Mouse (Mus musculus) right cerebral cortex, postnatal 25 days (tissue): ENCODE measurements around the gene Klri2.
"Not testable (repeated sequence)": the region's sequence is repeated elsewhere in the genome, so short reads cannot be mapped to it uniquely, and the experiment has no call there.

Source experiments
- DNase-seq: peaks from one replicate; pipeline ENCODE4 v3.0.0; 2022

Gene Klri2

DNA sequence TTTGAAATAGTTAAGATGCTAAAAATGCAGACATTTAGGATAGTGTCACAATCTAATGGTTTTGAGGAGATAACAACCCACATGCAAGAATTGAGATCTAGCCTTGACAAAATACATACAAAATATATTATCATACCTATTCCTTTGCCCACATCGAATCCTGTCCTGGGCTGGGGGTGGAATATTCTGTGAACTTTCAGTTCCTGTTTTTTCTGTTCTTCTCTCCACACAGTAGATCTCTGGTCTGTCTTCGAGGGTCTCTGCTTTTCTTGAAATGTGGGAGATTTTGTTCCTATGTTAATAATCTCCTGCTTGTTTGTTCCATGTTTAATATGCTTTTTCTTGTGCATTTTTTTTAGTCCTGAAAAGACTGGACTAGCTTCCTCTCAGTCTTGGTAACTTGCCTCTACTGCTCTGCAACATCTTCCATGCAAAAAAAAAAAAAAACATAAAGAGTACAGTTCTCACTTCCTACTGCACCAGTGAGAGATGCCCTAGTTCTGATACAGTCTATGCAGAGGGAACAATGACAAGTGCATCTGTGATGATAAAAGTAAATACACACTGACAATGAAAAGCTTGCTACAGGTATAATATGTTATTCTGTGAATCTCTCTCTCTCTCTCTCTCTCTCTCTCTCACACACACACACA, at the start of gene Klri2:
Klri2 (minus strand) TSS at position 416 of the 653 bp plus-strand sequence.
- no peak for DNase-seq

DNA sequence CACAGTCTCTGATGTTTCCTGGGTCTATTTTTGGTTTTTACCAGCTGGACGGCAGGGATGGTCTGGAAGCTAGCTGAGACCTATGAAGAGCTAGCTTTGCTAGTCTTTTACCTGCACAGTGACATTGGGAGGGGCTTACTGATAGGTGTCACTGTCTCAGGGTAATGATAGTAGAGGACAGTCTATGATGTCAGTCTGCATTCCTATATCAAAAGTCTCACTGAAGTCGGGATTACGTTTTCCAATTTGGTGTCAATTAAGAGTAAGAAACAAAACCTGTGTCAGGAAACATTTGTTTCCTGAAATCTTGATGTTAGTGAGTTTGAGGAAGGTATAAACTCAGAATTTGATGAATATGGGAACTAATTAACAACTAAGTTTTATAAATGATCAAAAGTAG, 43.9 kb upstream of the Klri2 start, which contains the start of gene Gm156:
Gm156 (minus strand) TSS at position 101 of the 400 bp plus-strand sequence.
- DNase-seq = not testable (repeated sequence)

DNA sequence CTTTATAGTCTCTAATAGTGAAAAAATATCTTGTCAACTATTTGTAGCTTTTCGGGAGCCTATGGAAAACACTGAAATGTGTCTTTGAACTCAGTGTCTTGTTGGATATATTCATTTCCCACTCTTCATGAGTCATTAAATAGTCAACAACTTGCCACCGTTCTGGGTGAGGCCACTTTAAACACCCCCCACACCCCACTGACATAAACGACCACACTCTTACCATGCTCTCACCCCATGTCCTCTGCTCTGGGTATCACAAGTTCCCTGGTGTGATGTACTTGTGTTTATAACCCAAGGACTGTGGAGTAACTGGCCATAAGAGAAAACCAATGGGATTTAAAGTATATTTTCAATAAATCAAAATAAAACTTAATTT, 7.4 kb upstream of the Klri2 start:
- DNase-seq = no peak

DNA sequence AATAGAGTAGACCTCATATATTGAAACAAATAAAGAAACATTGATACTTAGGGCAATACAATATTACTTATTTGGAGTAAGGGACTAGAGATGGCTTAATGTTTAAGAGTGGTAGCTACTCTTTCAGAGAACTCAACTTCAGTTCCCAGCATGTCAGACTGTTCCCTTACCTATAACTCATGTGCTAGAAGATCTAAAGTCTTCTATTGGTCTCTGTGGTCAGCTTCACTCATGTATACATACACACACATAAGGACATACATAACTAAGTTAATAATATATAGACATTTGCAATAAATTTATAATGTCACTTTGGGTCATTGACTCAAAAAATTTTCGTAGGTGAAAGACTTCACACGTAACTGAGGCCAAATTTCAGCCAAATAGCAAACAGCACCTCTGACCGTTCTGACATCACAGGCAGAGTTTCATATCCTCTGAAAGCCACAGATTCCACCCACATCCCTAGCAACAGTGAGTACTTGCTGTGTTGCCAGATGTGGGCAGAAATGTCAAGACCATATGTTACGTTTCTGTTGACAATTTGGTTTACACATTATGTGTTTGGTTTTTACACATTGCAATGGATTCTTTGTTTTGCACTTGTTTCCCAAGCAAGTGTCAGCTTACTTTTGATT, 6.9 kb upstream of the Klri2 start:
- no peak for DNase-seq

DNA sequence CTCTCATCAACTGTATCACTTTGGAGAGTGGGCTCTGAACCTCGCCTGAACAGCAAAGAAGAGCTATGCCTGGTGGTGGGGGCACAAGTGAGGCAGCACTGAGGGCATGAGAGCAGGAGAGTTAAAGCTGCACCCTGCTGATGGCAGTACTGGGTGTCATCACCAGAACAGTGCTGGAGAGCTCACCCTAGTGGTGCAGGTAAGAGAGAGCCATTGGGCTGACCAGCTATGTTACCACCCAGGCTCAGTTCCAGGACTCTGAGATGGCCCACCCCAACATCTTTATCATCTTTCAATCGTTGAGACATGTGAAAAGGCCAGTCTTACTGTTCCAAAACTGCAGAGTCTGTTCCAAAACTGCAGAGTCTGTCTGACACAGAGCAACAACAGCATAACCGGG, 5.9 kb upstream of the Klri2 start:
- DNase-seq = no peak

DNA sequence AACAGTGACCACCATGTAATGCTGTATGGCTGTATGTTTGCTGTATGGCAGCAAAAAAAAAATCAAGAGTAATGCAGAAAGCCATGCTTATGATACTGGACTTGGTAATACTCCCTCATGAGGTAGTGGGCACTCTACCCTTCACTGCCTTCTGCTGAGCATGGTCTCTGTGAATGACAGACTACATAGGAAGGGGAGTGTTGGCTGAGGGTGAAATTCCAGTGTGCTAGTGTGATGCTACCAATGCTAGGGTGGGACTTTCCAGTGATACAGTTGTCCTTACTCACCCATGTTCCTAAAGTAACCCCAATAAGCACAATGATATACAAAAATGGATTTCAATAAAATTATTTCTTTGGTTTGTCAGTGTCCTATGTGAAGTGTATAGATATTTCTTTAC, 3.9 kb downstream of the Klri2 start:
- DNase-seq = no peak

DNA sequence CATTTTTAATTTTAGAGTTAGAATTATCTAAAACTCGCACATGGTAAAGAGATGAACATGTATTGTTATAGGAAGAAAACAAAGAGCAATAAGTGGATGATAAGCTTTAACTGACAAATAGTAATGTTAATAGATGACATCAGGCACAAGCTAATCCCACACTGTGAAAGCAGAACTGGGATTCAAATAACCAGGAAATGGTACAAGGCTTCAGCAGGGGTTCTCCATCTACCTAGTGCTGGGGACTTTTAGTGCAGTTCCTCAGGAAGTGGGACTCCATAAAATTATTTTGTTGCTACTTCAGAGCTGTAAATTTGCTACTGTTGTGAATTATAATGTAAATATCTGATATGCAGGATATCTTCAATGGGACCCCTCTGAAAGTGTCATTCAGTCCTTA, 13.0 kb downstream of the Klri2 start:
- DNase-seq = no peak

DNA sequence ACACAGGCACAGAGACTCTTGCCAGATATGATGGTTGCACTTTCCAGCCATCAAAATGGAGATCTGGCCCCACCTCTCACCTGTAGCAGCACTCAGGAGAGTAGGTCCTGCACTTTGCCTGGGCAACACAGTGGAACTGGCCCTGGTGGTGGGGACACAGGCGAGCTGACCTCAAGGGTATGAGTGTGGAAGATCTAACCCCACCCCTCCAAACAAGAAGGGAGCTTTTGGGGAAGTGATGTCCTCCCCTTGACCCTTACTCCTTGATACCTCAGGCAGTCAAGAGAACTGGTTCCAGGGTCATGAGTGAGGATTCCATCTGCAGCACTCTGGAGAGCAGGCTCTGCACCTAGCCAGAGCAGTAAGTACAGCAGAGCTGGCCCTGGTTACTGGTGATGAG, 18.9 kb downstream of the Klri2 start:
- DNase-seq = no peak

DNA sequence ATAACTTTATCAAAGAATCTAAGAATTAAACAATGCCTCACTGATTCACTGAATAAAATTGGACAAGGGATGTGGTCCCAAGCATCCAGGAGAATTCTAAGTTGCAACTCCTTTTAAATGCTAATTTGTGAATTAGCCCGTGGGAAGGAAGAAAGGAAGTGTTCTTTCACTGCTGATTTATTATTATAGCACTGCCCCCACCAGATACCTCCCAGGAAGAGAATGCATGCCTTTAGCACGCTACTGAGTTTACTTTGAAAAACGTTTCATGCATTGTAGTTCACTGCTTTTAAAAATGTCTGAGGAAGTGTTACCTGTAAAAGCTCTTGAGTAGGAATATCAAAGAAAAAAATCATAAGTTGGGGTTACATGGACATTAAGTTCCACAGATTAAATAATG, 19.8 kb downstream of the Klri2 start:
- DNase-seq = no peak

DNA sequence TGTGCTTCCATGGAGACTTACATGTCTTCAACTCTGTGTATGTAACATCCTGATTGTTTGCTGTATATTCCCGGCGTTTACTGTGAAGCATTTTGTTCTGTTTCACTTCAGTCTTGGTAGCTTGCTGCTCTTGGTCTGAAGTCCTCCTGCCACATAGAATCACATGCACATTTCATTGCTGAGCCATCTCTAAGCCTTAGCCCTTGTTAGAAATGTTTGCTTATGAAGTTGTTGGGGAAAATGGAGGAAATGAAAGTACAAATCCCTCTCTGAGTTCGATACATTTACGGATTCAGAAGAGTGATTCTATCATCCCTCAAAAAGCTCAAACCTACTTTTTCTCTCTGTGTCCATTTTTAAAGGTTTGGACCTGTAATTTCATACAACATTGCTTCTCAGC, 23.3 kb downstream of the Klri2 start, which contains the start of gene Klri1:
Klri1 (minus strand) TSS at position 101 of the 400 bp plus-strand sequence.
- no peak for DNase-seq

DNA sequence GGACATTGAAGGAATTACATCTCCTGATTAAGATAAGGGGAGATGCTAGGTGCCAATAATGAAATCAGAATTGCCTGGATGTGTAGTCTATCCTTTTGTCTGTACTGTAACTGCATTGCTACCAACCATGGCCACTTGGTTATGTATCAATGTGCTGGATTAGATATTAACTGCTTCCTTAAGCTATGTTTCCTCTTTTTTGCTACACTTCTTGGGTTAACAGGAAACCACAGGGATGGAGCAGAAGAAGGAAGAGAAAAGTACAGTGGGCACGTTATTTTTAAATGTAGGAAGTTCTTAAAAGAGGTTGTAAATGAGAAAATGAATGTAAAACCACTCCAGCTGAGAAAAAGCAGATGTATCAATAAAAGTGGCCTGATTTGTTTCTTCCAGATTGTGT, 26.7 kb downstream of the Klri2 start:
- no peak for DNase-seq

DNA sequence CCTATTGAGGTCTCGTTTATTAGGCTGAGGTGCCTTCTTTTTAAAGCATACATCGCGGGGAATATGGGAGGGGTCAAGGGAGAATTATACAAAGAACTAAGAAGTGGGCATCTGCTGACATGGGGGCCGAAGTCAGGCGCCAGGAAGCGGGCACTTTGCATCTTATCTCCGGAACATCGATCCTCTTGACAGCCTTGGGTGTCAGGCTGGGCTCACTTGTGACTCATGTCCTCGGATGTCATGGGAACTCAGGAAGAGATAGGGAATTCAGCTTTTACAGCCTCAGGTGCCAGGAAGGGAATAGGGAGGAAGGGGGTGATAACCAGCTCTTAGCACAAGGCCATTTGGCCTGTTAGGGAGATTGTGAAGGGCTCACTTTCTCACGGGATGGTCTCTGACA, 48.8 kb downstream of the Klri2 start:
- DNase-seq = not testable (repeated sequence)

DNA sequence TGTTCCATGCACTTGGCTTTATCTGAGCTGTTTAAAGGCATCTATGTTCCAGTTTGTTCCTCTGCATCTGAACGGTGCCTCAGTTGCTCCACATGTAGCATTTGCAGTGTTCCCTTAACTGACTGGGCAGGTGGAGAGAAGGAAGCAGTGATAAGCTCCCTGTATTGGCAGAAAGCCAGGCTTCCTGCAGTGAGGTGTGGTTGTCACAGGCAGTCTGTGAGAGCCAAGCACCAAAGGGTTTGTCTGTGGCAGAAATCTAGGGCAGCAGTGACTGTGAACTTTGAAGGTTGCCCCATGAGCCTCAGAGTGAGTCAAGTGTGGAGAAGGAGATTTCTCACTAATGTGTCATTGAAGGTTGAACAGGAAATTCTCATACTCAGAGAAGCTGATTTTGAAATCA, 59.9 kb downstream of the Klri2 start:
- no peak for DNase-seq
